Mouse (Mus musculus): Measurements from ENCODE around the gene Frg2f1.

DNA sequence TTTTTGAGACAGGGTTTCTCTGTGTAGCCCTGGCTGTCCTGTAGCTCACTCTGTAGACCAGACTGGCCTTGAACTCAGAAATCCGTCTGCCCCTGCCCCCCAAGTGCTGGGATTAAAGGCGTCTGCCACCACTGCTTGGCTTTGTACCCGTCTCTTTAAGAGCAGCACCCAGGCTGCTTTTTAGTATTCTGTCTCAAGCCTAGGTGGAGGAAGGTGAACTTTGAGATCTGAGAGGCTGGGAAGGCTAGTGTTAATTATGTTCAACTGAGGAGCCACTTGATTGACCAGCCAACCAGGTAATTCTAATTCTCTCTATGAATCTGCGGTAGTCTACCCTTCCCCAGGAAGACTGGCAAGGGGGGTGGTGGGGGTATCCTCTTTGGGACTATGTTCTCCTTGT lies 1.9 kb downstream of the Frg2f1 start:
- TF ChIP-seq CTCF (IDR thresholded peaks at IDR 0.05; ENCODE audit: control insufficient read depth, insufficient read depth, low read length) (no peak), POLR2A (IDR thresholded peaks at IDR 0.05; ENCODE audit: borderline replicate concordance, control insufficient read depth, low read depth, low read length) (no peak)
